Mouse (Mus musculus) kidney, embryonic 14.5 days (tissue): Measurements from ENCODE around the gene Gm14862. TPM values are rescaled to one million over a fixed set of nuclear protein-coding genes. Genes with fewer than 3 reads are reported as not detected.

Experiments used
- ATAC-seq: fragments of 200-750 bp; cut with Nextera tagmentation; 2 replicates; pipeline ENCODE4 v1.8.0; 2017; ENCODE audit warnings: moderate number of reproducible peaks, mild to moderate bottlenecking, moderate TSS enrichment, moderate library complexity; ENCODE audit not compliant: low FRiP score, low TSS enrichment
- H3K27ac ChIP-seq: fragments of 300-500 bp; sonication (generic); 2 replicates; pipeline ENCODE4 v1.5.1; 2014; ENCODE audit warnings: low read depth, mild to moderate bottlenecking, low read length, moderate library complexity, mixed read lengths
- H3K27me3 ChIP-seq: fragments of 300-500 bp; sonication (generic); 2 replicates; pipeline ENCODE4 v1.6.1; 2014; ENCODE audit warnings: mild to moderate bottlenecking, low read length; ENCODE audit not compliant: control insufficient read depth, insufficient read depth
- H3K36me3 ChIP-seq: fragments of 300-500 bp; sonication (generic); 2 replicates; pipeline ENCODE4 v1.6.1; 2014; ENCODE audit warnings: low read length, mixed read lengths; ENCODE audit not compliant: control insufficient read depth, insufficient read depth
- H3K4me1 ChIP-seq: fragments of 300-500 bp; sonication (generic); 2 replicates; pipeline ENCODE4 v1.6.1; 2014; ENCODE audit warnings: low read length, mixed read lengths; ENCODE audit not compliant: control insufficient read depth, insufficient read depth
- H3K4me2 ChIP-seq: fragments of 300-500 bp; sonication (generic); replicated peaks from 2 replicates; pipeline ENCODE4 v1.6.1; 2014; ENCODE audit warnings: low read depth, mild to moderate bottlenecking, low read length
- H3K4me3 ChIP-seq: fragments of 300-500 bp; sonication (generic); 2 replicates; pipeline ENCODE4 v1.5.1; 2014; ENCODE audit warnings: mild to moderate bottlenecking, low read length
- H3K9ac ChIP-seq: fragments of 300-500 bp; sonication (generic); 2 replicates; pipeline ENCODE4 v1.6.1; 2014; ENCODE audit warnings: low read depth, mild to moderate bottlenecking, low read length, moderate library complexity
- H3K9me3 ChIP-seq: fragments of 300-500 bp; sonication (generic); 2 replicates; pipeline ENCODE4 v1.6.1; 2016; ENCODE audit warnings: low read length; ENCODE audit not compliant: control insufficient read depth
- WGBS: fragments of 180-500 bp; shearing (Covaris S2); extraction: QIAGEN DNeasy Blood & Tissue Kit; methylation state at CpG from one replicate; pipeline ENCODE4 v1.1.7; 2014; 5-methylcytosine and 5-hydroxymethylcytosine counted together
- polyA plus RNA-seq: library from polyadenylated mRNA; unstranded; fragments of >200 nt; fragmentation: Nextera tagmentation; extraction: Ambion mirVana; gene quantifications from 2 replicates; pipeline ENCODE4 v1.2.1, GENCODE M21; 2014

The Gm14862 gene
- polyA plus RNA-seq, 1 experiment from 2014 or later: not detected

GRCm38 (mm10) chrX:9272460-9273361, 16.0 kb upstream of the Gm14862 start, which contains the start of gene Xk:
TSS of gene Xk (plus strand) at chrX:9272756.
- WGBS: 13% methylated on average over 46 of the region's 94 CpGs
- Histone ChIP-seq H3K9ac (peak within 1 kb of the TSS; percentile 51), H3K4me2 (peak within 1 kb of the TSS; percentile 52), H3K4me1 (no peaks in the 10 kb centered on the region), H3K36me3 (no peaks in the 10 kb centered on the region), H3K4me3 (peak within 1 kb of the TSS; percentile 53), H3K27ac (no peak within 1 kb of the TSS), H3K9me3 (no peaks in the 10 kb centered on the region), H3K27me3 (no peaks in the 10 kb centered on the region)
- peak; percentile 92 for ATAC-seq

- Histone ChIP-seq H3K4me1 (no peaks in the 10 kb centered on the region), H3K36me3 (no peaks in the 10 kb centered on the region), H3K27ac (no peak overlapping the region), H3K4me3 (peak overlapping the region; percentile 53), H3K27me3 (no peaks in the 10 kb centered on the region), H3K9me3 (no peaks in the 10 kb centered on the region), H3K4me2 (peak overlapping the region; percentile 52), H3K9ac (no peak overlapping the region)
- WGBS: 35% methylated on average over 8 of the region's 8 CpGs
- 0 out of 2 replicates have a peak, but pooled peaks have one; percentile 7 for ATAC-seq
Measured at GRCm38 (mm10) chrX:9271947-9272459, 15.3 kb upstream of the Gm14862 start.

GRCm38 (mm10) chrX:9271112-9271511, 14.4 kb upstream of the Gm14862 start:
- H3K9me3 ChIP-seq: no peaks in the 10 kb centered on the region
- H3K27me3 ChIP-seq: no peaks in the 10 kb centered on the region
- H3K4me1 ChIP-seq: no peaks in the 10 kb centered on the region
- ATAC-seq: no peak
- H3K9ac ChIP-seq: no peak overlapping the region
- WGBS: 78% methylated on average over 3 of the region's 3 CpGs
- H3K4me3 ChIP-seq: no peak overlapping the region
- H3K4me2 ChIP-seq: no peak overlapping the region
- no peak overlapping the region for H3K27ac ChIP-seq
- H3K36me3 ChIP-seq: no peaks in the 10 kb centered on the region

GRCm38 (mm10) chrX:9259267-9259666, 2.6 kb upstream of the Gm14862 start:
- H3K4me2 ChIP-seq: no peak overlapping the region
- no peaks in the 10 kb centered on the region for H3K36me3 ChIP-seq
- no peaks in the 10 kb centered on the region for H3K9me3 ChIP-seq
- ATAC-seq: no peak
- no peaks in the 10 kb centered on the region for H3K4me1 ChIP-seq
- no peaks in the 10 kb centered on the region for H3K27me3 ChIP-seq
- 91% methylated on average over 1 of the region's 1 CpGs for WGBS
- H3K4me3 ChIP-seq: no peak overlapping the region
- H3K27ac ChIP-seq: no peak overlapping the region
- H3K9ac ChIP-seq: no peak overlapping the region

- Histone ChIP-seq H3K9me3 (no peaks in the 10 kb centered on the region), H3K27me3 (no peaks in the 10 kb centered on the region), H3K36me3 (no peaks in the 10 kb centered on the region), H3K4me2 (no peak overlapping the region), H3K27ac (no peak overlapping the region), H3K4me1 (no peaks in the 10 kb centered on the region), H3K9ac (no peak overlapping the region), H3K4me3 (no peak overlapping the region)
- no peak for ATAC-seq
- 92% methylated on average over 7 of the region's 7 CpGs for WGBS
Measured at GRCm38 (mm10) chrX:9257831-9258230, 1.1 kb upstream of the Gm14862 start.

- no peak for ATAC-seq
- no peaks in the 10 kb centered on the region for H3K36me3 ChIP-seq
Measured at GRCm38 (mm10) chrX:9254901-9255300, 1.8 kb downstream of the Gm14862 start.

GRCm38 (mm10) chrX:9253990-9254389, 2.7 kb downstream of the Gm14862 start:
- Histone ChIP-seq H3K4me1 (no peaks in the 10 kb centered on the region), H3K9me3 (no peaks in the 10 kb centered on the region), H3K9ac (no peak overlapping the region), H3K4me3 (no peak overlapping the region), H3K36me3 (no peaks in the 10 kb centered on the region), H3K4me2 (no peak overlapping the region), H3K27ac (no peak overlapping the region), H3K27me3 (no peaks in the 10 kb centered on the region)
- 80% methylated on average over 10 of the region's 10 CpGs for WGBS
- ATAC-seq: no peak

More at GRCm38 (mm10) chrX:9254901-9255300, 1.8 kb downstream of the Gm14862 start:
- Histone ChIP-seq H3K9me3 (no peaks in the 10 kb centered on the region), H3K9ac (no peak overlapping the region), H3K27me3 (no peaks in the 10 kb centered on the region), H3K4me1 (no peaks in the 10 kb centered on the region), H3K4me2 (no peak overlapping the region), H3K4me3 (no peak overlapping the region), H3K27ac (no peak overlapping the region)
- 88% methylated on average over 3 of the region's 3 CpGs for WGBS

- H3K9me3 ChIP-seq: no peaks in the 10 kb centered on the region
- H3K27ac ChIP-seq: no peak overlapping the region
- H3K9ac ChIP-seq: no peak overlapping the region
- no peak overlapping the region for H3K4me3 ChIP-seq
- ATAC-seq: no peak
- 63% methylated on average over 5 of the region's 5 CpGs for WGBS
- H3K36me3 ChIP-seq: no peaks in the 10 kb centered on the region
- H3K27me3 ChIP-seq: no peaks in the 10 kb centered on the region
- H3K4me2 ChIP-seq: no peak overlapping the region
- no peaks in the 10 kb centered on the region for H3K4me1 ChIP-seq
Measured at GRCm38 (mm10) chrX:9248911-9249310, 7.8 kb downstream of the Gm14862 start.
